Mouse (Mus musculus): ENCODE data around the gene Btg3.

DNA sequence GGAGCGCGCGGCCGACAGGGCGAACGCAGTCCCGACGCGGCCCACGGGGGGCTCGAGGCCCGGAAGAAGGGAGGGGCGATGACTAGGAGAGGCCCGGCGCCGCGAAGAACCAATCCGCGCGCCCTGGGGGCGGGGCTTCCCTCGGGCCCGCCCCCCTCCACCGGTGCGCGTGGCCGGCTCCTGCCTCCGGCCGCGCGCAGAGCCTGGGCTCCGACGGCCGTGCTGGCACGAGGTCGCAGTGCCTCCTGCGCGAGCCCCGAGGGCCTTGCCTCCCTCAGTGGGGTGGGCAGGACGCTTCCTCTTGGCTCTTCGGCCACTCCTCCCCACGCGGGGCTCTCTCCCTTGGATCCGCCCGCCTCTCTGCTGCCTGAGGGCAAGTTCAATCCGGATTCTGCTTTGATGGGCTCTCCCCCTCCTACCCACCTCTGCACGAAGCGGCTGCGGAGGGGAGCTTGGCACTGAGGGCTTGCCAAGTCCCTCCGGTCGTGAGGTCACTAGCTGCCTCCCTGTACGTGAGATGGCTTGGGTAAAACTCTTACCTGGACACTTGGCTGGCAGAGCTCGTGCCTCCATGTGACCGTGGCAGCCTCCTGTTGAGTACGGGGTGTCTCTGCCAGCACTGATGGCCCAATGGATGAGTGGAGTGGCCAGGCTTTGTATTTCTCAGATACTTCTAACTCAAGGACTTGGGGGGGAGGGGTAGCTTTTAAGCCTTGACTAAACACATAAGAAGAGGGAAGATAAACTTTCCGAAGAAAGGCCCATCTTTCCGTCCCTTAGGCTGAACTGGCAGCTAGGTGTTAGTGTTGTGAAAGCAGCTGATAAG is at the start of gene Btg3:
- no peak for TF ChIP-seq EP300 (IDR thresholded peaks at IDR 0.05; ENCODE audit: low read depth)
- no peak for TF ChIP-seq CTCF (IDR thresholded peaks at IDR 0.05; ENCODE audit: low read depth)
